Mouse (Mus musculus) effector memory CD4-positive, alpha-beta T cell, adult 5 months (primary cell): Measurements from ENCODE around the gene 2210408I21Rik. TPM values are rescaled to one million over a fixed set of nuclear protein-coding genes. Genes with fewer than 3 reads are reported as not detected.

Experiments used
- polyA plus RNA-seq: library from polyadenylated mRNA; unstranded; fragments of 100-300 nt; shearing (Covaris generic); gene quantifications from one replicate; pipeline ENCODE4 v1.2.1, GENCODE M21; 2017

2210408I21Rik gene
- polyA plus RNA-seq, result 2.3 TPM

GRCm38 (mm10) chr13:77134931-77135620 is at the start of gene 2210408I21Rik, which contains the start of gene Slf1:
Gene 2210408I21Rik, plus strand, starts transcription at chr13:77135540.
Gene Slf1, minus strand, starts transcription at chr13:77135473.

Other genes with a start within 250 kb of the 2210408I21Rik start
- gene Slf1, start 67 bp upstream of the 2210408I21Rik start, polyA plus RNA-seq, result 19.3 TPM